Mouse (Mus musculus) cerebellum, adult 2 months (tissue): ENCODE data around the gene Syk. TPM values are rescaled to one million over a fixed set of nuclear protein-coding genes. Genes with fewer than 3 reads are reported as not detected.

Experiments
- DNase-seq, 2 experiments: peaks; one replicate each; pipeline ENCODE4 v3.0.0; 2021
- H3K27ac ChIP-seq: fragments of 200-500 bp; 2 replicates; pipeline ENCODE4 v1.5.1; 2012; ENCODE audit warnings: low read length, control low read depth, inconsistent platforms; ENCODE audit not compliant: insufficient read depth
- H3K27me3 ChIP-seq: fragments of 200-500 bp; 2 replicates; pipeline ENCODE4 v1.6.1; 2012; ENCODE audit warnings: inconsistent platforms, mild to moderate bottlenecking, low read length, moderate library complexity; ENCODE audit not compliant: control insufficient read depth, insufficient read depth
- H3K4me1 ChIP-seq: fragments of 200-500 bp; 2 replicates; pipeline ENCODE4 v1.6.1; 2011; ENCODE audit warnings: low read length; ENCODE audit not compliant: control insufficient read depth, insufficient read depth
- H3K4me3 ChIP-seq: fragments of 200-500 bp; replicated peaks from 2 replicates; pipeline ENCODE3; 2011; ENCODE audit warnings: mild to moderate bottlenecking, low read depth, low read length, control low read depth; ENCODE audit not compliant: insufficient read depth
- CTCF ChIP-seq: fragments of 200-500 bp; IDR thresholded peaks from 2 replicates; pipeline ENCODE4 v1.5.1; 2011; ENCODE audit warnings: low read depth, mild to moderate bottlenecking, control low read depth, low read length, moderate library complexity, borderline replicate concordance; ENCODE audit not compliant: insufficient read depth
- POLR2A ChIP-seq: fragments of 200-500 bp; IDR thresholded peaks from 2 replicates; pipeline ENCODE4 v1.6.1; 2011; ENCODE audit warnings: low read length, control low read depth, borderline replicate concordance; ENCODE audit not compliant: insufficient read depth
- WGBS: fragments of 180-500 bp; shearing (Covaris S2); methylation state at CpG from one replicate; pipeline ENCODE4 v1.1.7; 2018; 5-methylcytosine and 5-hydroxymethylcytosine counted together
- polyA plus RNA-seq: library from polyadenylated mRNA; depleted of rRNA; stranded (reverse); fragments of >200 nt; gene quantifications from 2 replicates; pipeline ENCODE4 v1.2.3, GENCODE M21; 2012

Syk gene
- polyA plus RNA-seq, 1 experiment = 0.77 TPM

DNA sequence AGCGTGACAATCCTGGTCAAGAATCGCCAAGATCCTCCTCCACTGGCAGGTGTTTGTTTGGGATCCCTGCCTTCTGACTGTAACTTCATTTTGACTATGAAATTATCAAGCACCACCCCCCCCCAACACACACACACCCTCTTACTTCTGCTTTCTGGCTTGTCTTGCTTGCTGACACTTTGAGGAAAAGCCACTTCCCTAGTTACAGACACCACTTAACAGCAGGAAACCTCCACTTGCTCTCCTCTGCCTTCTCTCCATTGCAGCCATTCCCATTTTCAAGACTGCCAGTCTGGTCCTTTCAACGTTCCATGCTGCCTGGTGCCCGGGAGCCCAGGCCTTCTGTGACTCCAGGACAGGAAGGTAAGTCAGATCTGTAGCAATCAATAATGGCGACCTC, 13.7 kb downstream of the Syk start:
- no peak for DNase-seq
- Histone ChIP-seq H3K4me1 (no peaks in the 10 kb centered on the region), H3K4me3 (no peak overlapping the region), H3K27me3 (no peaks in the 10 kb centered on the region), H3K27ac (no peak overlapping the region)
- 55% methylated on average over 5 of the region's 5 CpGs for WGBS
- no peak for TF ChIP-seq CTCF
- TF ChIP-seq POLR2A = no peak

DNA sequence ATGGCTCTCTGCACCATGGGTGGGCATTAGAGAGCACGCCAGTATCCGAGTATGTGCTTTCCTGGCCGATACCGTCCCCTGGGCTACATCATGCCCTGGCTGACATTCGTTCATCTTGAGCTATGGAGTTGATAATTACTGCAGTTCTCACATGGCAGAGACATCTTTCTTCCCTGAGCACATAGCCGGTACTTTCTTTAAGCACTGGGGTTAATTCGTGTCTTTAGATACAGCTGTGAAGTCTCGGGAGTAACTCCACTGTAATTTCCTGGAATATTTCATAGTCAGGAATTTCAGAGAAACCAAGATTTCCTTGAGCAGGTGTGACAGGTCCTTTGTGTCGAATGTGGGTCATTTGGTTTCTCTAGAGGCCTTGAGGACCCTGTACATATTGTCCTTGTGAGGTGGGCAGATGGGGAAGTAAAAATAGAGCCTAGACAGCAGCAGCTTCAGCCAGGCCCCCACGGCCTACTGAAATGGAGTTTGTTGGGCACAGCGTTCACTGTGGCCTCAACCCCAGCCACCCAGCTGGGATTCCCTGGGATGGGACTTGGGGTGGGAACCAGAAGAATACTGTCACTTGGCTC, 14.2 kb downstream of the Syk start:
- H3K27ac ChIP-seq = no peak overlapping the region
- WGBS = 59% methylated on average over 11 of the region's 11 CpGs
- H3K4me1 ChIP-seq = no peaks in the 10 kb centered on the region
- no peak for DNase-seq
- no peak for TF ChIP-seq POLR2A
- no peak for TF ChIP-seq CTCF
- no peak overlapping the region for H3K4me3 ChIP-seq
- H3K27me3 ChIP-seq = no peaks in the 10 kb centered on the region

DNA sequence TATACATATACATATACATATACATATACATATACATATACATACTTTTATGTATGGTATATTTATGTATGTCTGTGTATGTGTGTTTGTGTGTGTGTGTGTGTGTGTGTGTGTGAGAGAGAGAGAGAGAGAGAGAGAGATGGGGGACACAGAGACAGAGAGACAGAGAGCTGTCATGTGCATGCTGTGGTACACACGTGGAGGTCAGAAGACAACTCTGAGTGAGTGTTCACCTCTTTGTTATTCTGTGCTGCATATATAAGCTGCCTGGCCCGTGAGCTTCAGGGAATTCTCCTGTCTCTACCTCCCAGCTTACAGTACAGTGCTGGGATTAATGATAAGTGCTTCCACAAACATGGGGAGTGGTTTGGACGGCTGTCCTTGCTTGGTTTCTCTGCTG, 15.3 kb downstream of the Syk start:
- H3K27me3 ChIP-seq = no peaks in the 10 kb centered on the region
- H3K4me1 ChIP-seq = no peaks in the 10 kb centered on the region
- DNase-seq = no peak
- no peak overlapping the region for H3K27ac ChIP-seq
- no peak overlapping the region for H3K4me3 ChIP-seq
- TF ChIP-seq CTCF = no peak
- no peak for TF ChIP-seq POLR2A
- 56% methylated on average over 3 of the region's 3 CpGs for WGBS

DNA sequence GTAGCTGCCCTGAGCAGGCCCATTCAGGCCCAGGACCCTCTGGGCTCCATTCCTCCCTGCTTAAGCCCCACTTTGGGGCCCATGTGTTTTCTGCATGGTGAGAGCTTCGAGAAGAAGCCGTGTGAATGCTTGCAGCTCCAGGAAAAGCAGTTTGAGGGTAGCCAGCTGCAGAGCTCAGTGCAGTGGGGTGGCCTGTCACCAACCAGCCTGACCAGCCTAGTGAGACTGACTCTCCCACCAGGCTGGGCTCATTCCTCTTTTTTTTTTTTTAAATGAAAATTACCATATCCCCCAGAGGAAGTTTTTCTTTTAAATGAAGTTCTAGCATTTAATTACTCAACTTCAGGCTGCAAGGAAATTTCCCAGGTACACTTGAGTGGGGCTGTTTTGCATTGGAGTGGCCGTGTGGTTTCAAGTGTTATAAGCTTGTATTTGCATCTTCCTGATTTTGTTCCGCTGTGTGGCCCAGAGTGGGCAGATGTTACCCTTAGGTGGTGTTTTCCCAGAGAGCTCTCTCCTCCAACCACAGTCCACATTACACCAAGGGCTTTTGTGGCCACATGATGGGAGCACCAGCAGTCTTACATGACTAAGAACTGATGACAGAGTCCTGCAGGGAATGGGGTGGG, 17.2 kb downstream of the Syk start:
- H3K4me3 ChIP-seq = no peak overlapping the region
- TF ChIP-seq CTCF (no peak), POLR2A (no peak)
- no peaks in the 10 kb centered on the region for H3K27me3 ChIP-seq
- no peak for DNase-seq
- no peaks in the 10 kb centered on the region for H3K4me1 ChIP-seq
- WGBS = 46% methylated on average over 4 of the region's 4 CpGs
- H3K27ac ChIP-seq = no peak overlapping the region

DNA sequence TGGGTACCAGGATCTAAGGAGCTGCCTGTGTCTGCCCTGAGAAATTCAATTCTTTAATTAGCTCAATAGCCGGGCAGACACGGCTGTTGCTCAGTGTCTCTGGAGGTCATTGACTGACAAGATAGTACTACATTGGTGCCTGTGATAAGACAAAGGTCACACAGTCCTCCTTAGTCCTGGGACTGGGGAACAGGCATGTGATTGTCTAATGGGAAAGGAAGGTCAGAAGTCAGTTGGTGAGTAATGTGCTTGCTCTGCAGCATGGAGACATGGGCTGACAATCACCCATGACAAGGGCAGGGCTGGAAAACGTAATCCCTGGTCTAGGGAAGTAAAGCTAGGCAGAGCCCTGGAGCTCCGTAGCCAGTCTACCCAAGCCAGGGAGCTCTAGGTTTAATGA, 19.8 kb downstream of the Syk start:
- H3K27me3 ChIP-seq = no peaks in the 10 kb centered on the region
- H3K27ac ChIP-seq = no peak overlapping the region
- no peak for TF ChIP-seq POLR2A
- TF ChIP-seq CTCF = no peak
- DNase-seq = no peak
- no peak overlapping the region for H3K4me3 ChIP-seq
- 66% methylated on average over 4 of the region's 4 CpGs for WGBS
- no peaks in the 10 kb centered on the region for H3K4me1 ChIP-seq

DNA sequence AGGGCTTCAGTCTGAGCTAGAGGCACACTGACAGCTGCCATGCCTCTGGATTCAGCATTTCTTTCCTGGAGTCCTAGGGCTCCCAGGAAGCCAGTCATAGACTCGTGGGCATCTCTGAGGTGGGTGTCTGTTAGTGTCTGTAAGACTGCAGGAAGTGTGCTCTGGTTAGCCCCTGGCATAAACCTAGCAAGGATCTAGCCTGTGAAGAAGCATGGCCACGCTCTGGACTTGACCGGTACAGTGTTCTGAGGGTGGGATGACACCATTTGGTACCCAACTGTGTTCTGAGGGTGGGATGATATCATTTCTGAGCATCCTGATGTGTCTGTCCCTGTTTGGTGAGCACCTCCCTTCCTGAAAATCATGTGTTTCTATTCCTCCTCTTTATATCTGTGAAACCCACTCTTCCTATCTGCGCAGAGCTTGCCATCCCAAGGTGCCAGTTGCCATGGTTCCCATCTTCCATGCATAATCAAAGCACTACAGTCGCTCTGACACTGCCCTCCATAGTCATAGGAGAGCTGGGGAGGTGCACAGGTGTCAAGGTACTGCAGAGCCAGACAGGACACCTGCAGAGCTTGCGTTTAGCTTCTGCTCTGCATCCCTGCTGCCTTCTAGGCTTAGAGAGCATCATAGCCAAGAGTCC, 20.9 kb downstream of the Syk start:
- 71% methylated on average over 6 of the region's 6 CpGs for WGBS
- TF ChIP-seq POLR2A (no peak), CTCF (no peak)
- no peak for DNase-seq
- no peak overlapping the region for H3K27ac ChIP-seq
- H3K4me3 ChIP-seq = no peak overlapping the region
- no peaks in the 10 kb centered on the region for H3K4me1 ChIP-seq
- H3K27me3 ChIP-seq = no peaks in the 10 kb centered on the region

DNA sequence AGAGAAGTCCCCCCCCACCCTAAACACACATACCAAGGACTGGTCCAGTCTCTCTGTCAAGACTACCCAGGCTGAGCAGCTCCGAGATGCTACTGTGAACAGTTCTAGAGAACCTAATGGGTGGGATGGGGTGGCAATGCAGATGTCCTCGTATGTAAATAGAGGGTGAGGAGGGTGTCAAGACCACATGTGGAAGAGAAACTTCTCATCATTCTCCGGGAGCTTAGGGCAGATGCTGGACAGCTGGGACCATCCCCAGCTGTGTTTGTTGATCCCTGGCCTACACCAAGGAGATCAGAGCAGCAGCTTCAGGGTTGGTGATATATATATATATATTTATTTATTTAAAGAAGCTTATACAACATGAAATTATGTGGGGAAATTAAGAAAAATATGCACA, 22.0 kb downstream of the Syk start:
- Histone ChIP-seq H3K4me3 (no peak overlapping the region), H3K4me1 (no peaks in the 10 kb centered on the region), H3K27ac (no peak overlapping the region), H3K27me3 (no peaks in the 10 kb centered on the region)
- 89% methylated on average over 3 of the region's 3 CpGs for WGBS
- no peak for DNase-seq
- TF ChIP-seq POLR2A = no peak
- no peak for TF ChIP-seq CTCF

DNA sequence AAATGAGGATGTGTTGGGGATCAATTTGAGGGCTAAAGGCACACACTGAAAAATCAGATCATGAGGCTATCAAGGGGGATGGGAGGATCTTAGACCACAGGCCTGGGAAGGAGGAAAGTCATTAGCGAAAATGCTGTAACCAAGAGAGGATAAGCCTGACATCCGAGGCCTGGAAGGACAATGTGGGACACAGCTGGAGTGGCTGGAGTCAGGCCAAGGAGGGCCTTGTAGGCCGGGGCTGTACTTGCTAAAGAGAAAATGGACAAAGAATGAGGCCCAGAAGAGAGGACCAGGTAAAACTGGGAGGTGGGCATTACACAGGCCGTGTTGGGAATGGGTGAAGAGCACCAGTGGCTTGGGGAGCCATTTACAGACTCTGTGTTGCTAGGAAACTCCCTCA, 22.9 kb downstream of the Syk start:
- 46% methylated on average over 4 of the region's 4 CpGs for WGBS
- no peak for DNase-seq

More for the DNA sequence above, 22.9 kb downstream of the Syk start:
- no peak overlapping the region for H3K27ac ChIP-seq
- no peak for TF ChIP-seq CTCF
- TF ChIP-seq POLR2A = no peak
- H3K27me3 ChIP-seq = no peaks in the 10 kb centered on the region
- H3K4me3 ChIP-seq = no peak overlapping the region
- H3K4me1 ChIP-seq = no peaks in the 10 kb centered on the region
